Mouse (Mus musculus) frontal cortex, postnatal 25 days (tissue): ENCODE measurements at regions not wholly inside any gene's neighbourhood (a gene's known extent, or its start where the extent isn't known, plus 50 kb on each side); places are given as distances from the start of the nearest gene placed in this dataset.

ENCODE experiments used
- DNase-seq, 2 experiments: peaks; one replicate each; pipeline ENCODE4 v3.0.0; 2022; ENCODE audit warnings: low spot score in 2 of 2

DNA sequence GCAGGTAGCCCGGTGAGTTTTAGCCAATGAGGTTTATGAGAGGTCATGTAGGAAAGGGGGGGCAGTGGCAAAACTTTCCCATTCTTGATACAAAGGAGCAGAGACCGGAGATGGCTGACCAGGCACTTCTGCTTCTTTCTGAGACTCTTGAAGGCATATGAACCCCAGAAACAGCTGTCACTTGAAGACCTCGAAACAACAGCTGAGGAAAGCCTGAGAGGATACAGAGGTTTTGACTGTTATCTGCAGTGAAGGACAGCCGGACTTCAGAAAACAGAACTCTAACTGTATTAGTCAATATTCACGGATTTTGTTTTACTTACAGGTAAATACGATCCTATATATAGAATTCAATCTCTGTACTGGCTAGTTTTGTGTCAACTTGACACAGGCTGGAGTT is 50.0 kb upstream of the Tiparp start:
- no peak for DNase-seq

DNA sequence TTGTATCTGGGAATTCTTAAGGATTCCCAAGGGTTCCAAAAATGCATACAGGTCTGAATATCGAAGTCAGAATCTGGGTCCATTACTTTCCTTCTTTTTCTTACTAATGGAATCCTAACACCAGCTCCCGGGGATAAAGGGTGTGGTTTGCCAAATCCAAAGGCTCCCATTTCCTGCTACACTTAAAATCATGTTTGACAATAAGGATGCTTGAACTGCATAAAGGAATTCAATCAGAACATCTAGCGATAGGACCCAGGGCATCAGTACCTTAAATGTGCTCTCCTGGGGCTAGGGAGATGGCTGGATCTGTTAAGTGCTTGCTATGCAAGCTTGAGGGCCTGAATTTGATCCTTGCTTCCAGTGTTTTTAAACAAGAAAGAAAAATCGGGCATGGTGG is 51.1 kb upstream of the Tiparp start:
- DNase-seq: no peak

- DNase-seq: no peak
Observed at GRCm38 (mm10) chr3:65476091-65476953, 51.9 kb upstream of the Tiparp start.

GRCm38 (mm10) chr3:65474585-65474984 is 53.6 kb upstream of the Tiparp start:
- no peak for DNase-seq

GRCm38 (mm10) chr3:65471796-65472195 is 56.4 kb upstream of the Tiparp start:
- no peak for DNase-seq

GRCm38 (mm10) chr3:65469207-65469606 is 59.0 kb upstream of the Tiparp start:
- no peak for DNase-seq

DNA sequence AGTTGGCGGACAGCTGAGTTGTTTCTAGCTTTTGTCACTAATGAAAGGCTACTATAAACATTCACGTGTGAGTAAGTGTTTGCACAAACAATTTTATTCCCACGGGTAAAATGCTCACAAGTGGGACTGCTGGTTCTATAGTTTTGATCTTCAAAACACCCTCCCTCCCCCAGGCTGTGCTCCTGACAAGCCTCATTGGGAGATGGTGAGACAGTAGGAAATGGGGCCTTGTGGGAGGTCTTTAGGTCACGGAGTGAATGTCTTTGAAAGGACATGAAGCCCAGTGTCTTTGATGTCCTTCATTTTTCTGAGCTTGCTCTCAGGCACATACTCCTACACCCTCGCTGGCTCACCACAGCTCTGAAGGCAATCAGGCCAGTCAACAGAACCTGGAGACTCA is 63.4 kb upstream of the Tiparp start:
- DNase-seq: no peak

DNA sequence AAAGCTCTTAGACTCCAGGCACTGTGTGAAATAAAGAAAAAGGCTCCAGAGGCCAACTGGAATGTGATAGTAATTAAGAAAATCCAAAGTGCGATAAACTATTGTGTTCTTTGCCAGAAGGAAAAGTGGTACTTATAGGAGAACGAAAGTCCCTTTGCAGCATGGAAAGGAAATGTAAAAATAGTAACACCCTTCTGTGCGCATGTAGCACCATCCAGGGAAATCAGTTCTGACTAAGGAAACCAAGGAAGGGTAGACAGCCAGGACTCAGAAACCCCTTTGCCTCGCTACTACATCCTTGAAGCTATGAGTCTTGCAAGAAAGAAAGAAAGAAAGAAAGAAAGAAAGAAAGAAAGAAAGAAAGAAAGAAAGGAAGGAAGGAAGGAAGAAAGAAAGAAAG is 67.3 kb upstream of the Tiparp start:
- DNase-seq: no peak

GRCm38 (mm10) chr3:65459702-65460101 is 67.3 kb upstream of the Ssr3 start:
- no peak for DNase-seq

- no peak for DNase-seq
Observed at GRCm38 (mm10) chr3:65457931-65458330, 65.5 kb upstream of the Ssr3 start.

DNA sequence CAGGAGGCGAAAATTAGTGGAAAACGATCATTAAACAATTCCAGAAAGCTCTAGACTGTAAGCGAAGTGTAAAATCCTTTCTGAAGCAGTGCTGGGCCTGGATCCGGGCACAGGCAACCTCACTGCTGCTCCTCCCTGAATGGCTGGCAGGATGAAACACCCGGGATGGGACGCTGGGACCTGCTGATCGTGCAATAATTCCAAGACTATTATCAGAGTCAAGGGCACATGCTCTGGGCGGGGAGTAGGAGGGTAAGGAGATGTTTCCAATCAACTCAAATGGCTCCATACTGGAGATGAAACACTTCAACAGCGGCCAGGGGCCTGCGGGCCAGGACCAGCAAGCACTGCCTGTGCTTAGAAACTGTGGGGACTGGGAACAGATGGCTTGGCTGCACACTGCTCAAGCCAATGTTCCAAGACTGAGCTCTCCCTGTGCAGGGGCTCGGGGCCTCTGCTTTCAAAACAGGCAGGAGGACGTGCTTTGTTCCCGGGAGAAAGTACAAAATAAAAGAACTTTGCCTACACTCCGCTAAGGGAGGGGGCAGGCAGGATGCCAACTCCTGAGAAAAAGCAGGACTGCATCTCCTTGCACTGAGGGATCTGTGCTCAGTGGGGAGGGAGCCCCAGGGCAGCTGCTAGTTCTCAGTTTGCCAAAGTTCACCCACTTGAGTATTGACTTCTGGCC is 63.3 kb upstream of the Ssr3 start:
- peak; percentile 15 to 25 for DNase-seq

GRCm38 (mm10) chr3:65454301-65454700 is 61.9 kb upstream of the Ssr3 start:
- no peak for DNase-seq

DNA sequence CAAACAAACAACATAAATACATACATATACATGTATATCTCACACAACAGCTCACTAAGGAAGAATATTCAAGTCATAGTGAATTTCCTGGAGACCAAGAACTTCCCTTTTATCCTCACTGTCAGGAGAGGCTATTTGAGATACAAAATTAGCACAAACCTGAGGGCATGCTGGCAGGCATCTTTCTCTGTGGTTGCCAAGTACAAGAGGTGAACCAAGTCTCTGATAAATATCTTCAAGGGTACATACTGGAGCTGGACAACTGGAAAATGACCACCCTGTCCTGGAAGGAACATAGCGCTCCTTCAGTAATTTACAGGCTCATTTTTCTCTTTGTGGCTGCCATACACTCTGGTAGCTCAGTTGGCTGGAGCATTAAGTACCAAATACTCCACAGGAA is 56.8 kb upstream of the Ssr3 start:
- no peak for DNase-seq

DNA sequence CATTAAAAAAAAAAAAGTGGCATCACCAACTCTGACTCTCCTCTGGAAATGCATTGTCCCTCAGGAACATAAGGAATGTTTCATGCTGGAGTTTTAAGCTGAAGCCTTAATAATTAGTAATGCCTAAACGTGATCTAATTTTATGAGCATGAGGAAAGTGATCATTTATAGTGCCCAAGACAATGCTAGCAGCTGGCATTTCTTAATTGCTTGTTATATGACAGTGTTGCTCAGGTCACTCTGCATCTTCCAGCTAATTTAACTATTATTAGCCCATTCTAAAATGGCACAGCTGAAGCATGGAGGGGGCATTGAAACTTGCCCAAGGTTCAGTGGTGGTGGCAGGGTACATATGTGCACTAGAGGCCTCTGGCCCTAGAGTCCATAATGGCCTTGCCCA is 51.3 kb upstream of the Ssr3 start:
- DNase-seq: no peak

DNA sequence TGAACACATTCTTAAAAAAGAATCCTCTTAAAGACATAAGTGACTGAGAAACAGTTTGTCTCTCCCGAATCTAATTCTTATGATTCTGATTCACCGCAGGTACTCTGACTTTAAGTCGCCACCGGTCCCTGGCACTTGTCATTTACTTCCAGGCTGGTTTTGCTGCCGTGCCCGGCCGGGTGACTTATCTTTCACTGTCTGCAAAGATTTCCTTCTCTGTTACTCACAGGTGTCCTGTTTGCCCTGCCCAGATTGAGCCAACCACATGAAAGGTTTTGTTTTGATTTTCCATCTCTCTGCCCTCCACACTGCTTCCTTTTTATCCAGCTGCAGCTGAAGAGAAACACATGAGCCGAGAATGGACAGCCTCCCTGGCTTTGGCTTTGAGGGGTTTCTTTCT is 50.5 kb upstream of the Ssr3 start:
- DNase-seq: no peak

GRCm38 (mm10) chr3:65442269-65442668 is 49.8 kb upstream of the Ssr3 start:
- no peak for DNase-seq
